Mouse (Mus musculus) frontal cortex, adult (tissue): ENCODE measurements around the gene Cachd1.

ENCODE experiments used
- ATAC-seq: cut with Nextera tagmentation; 2 replicates; pipeline ENCODE4 v1.9.2; 2017; ENCODE audit warnings: mild to moderate bottlenecking, moderate library complexity, mixed read lengths; ENCODE audit not compliant: low TSS enrichment

Cachd1 gene

GRCm38 (mm10) chr4:100990996-100991395 lies 214.5 kb downstream of the Cachd1 start:
- ATAC-seq: no peak

- ATAC-seq: no peak
These were observed 215.6 kb downstream of the Cachd1 start for GRCm38 (mm10) chr4:100992086-100992485.

DNA sequence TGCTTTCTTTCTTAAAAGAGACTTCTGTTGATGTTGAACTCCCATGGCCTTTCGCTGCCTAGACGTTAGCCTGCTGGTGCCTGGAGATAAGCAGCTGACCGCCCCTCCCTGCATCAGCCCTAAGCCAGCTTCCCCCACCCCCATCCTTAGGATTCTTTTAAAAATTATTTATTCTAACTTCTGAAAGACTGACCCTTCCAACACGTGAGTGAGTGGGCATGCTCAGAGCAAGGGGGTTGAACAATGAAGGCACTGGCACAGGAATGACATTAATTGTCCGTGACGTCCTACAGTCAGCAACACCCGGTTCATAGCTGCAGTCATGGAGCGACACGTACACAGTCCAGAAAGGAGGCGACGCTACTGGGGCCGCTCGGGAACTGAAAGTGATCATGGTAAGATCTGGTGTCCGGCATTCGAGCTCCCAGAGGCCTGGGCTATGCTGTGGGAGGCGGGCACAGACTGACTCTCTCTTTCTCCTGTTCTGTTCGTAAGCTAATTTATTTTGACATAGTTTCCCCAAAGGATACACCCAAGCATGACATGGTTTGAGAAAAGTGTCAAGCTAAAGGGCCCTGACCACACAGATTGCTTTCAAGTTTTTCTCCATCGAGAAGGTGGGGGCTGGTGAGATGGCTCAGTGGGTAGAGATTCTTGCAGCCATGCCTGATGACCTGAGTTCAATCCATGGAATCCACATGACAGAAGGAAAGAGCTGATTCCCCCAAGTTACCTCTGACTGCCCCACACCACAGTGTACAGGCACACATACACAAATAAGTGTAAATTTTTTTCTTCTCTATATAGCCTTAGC lies 218.2 kb downstream of the Cachd1 start:
- ATAC-seq: no peak

- ATAC-seq: no peak
These were observed 219.1 kb downstream of the Cachd1 start for GRCm38 (mm10) chr4:100995617-100996016.

GRCm38 (mm10) chr4:100996060-100996651 lies 219.7 kb downstream of the Cachd1 start:
- ATAC-seq: no peak

DNA sequence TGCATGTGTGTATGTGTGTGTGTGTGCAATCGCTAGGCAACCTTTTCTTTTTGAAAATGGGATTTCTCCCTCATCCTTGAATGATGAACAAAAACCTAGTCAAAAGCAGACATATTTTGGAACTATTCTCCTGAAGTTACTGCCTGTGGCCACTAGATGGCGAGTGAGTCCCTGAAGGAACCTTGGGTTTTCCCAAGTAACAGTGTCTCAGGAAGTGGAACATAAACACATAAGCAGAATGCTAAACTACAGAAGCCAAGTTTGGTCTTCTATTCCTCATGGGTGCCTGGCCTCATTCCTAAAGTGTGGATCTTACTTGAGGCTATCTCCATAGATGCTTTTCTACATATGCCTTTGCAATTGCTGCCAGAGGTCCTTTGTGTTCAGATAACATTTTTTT lies 221.7 kb downstream of the Cachd1 start:
- ATAC-seq: peak; percentile 80

DNA sequence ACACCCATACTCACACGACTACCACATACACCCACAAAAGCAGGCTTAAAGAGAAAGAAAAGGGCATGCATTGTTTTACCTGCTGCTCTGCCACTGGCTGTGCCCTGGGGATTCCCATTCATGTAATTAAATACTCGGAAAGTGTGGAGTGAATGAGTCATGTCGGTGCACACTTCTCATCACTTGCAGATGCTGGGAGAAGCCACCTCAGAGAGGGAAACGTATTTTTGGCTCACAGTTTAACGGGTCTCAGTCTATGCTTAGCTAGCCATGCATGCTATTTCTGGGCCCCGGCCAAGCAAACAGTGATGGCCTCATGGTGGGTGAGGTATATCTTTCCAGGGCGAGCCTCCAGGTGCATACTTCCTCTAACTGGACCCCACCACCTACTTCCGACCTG lies 222.4 kb downstream of the Cachd1 start:
- ATAC-seq: no peak

- ATAC-seq: no peak
These were observed 224.1 kb downstream of the Cachd1 start for GRCm38 (mm10) chr4:101000622-101001021.

DNA sequence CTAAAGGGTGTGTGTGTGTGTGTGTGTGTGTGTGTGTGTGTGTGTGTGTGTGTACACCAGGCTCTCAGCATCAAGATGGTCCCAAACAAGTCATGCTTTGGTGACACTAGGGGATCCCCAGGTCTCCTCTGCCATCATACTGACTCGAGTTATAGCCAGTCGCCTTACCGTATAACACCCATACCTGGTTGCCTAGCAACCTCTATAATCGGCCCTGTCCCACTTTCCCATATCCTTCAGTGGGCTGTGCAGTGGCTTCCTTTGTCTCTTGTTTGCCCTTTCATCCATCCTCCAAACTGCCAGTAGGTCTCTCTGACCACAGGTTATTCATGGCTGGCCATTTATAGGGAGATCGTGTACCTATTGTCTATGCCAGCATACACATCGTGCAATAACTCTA lies 224.6 kb downstream of the Cachd1 start:
- ATAC-seq: no peak

- no peak for ATAC-seq
These were observed 226.5 kb downstream of the Cachd1 start for GRCm38 (mm10) chr4:101002961-101003360.

DNA sequence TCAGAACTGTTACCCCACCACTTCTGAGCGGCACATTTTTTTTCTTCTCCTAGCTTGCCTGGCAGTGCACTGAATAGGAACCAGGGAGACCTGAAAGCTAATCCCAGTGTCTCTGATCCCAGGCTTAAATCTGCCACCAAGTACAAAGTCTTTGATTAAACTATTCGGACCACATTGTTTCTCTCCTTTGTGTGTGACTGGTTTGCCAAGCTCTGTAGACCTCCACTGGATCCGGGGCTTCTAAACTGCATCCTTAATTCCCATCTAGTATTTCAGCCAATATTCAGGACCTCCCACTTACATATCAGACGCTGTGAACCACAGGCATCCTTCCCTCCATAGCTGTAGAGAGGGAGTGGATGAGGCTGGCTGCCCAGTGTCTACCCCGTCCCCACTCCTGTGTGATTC lies 231.9 kb downstream of the Cachd1 start:
- no peak for ATAC-seq

- no peak for ATAC-seq
These were observed 232.6 kb downstream of the Cachd1 start for GRCm38 (mm10) chr4:101009092-101009491.

DNA sequence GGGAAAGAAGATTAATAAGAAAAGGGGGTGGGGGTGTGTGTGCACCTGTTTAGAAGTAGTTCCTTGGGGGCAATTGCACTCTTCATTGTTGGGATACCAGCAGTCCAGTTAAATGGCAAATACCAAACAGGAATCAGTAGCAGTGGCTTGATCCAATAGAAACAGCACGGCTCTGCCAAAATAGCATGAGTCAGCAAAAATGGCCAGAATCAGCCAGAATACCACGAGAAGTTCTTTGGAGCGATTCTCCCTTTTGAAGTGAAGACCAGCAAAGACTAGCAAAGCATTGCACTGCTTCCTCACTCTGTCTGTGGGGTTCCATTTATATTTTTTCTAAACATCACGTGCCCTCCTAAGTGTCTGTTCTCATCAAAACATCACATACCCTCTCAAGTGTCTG lies 241.3 kb downstream of the Cachd1 start:
- no peak for ATAC-seq

DNA sequence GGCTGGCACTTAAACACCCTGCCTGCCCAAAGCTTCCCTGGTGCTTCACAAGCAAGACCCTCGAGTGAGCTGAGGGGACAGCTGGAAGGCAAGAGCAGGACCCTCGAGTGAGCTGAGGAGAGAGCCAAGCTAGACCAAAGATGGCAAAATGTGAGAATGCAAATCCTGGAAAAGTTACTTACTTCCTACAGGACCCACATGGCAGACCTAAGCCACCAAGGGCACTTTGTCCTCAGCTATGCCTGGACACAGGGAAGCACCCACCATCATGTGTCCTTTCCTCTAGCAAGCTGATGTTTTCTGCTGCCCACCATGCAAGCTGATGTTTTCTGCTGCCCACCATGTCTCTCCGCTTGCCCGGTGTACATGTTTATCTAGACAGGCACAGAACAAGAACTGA lies 244.1 kb downstream of the Cachd1 start, which contains the start of gene Gm10577:
TSS of gene Gm10577 (minus strand) at position 101 of the 400 bp plus-strand sequence.
- ATAC-seq: no peak

DNA sequence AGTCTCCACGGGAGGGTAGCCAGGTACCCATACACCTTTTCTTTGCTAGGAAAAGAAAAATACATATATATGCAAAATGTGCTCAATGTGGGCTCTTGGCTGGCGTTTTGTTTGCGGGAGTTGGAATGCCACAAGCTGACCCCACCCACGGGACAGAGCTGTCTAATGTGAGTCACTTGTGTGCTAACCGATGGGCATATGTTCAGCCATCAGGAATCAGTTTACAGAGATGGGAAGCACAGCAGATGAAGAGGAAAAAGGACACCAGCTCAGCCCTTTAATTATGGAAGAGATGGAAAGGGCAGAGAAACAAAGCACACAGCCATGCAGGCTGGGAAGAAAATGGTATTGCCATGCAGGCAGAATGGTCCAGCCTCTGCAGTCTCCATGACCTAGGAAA lies 250.1 kb downstream of the Cachd1 start:
- ATAC-seq: peak; percentile 25; the same call in 1 of the 2 replicates

DNA sequence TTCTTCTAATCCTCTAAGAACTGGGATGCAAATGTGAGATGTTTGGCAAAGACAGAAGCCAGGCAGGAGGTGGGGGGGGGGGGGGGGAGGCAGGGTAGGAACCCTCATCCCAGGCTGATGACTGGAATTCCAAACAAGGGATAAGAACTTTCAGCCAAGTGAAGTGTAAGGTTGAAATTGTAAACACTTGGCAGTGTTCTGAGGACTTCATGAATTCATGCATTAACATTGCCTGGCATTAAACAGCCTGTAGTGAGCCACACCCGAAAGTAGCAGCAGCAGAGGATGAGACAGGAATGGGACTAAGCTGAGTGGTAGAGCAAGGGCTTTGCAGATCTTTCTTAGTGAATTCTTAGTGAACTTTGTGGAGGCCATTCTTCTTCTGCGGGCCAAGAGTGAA lies 250.5 kb downstream of the Cachd1 start:
- peak; percentile 97 for ATAC-seq

GRCm38 (mm10) chr4:101027852-101028411 lies 251.5 kb downstream of the Cachd1 start:
- no peak for ATAC-seq

DNA sequence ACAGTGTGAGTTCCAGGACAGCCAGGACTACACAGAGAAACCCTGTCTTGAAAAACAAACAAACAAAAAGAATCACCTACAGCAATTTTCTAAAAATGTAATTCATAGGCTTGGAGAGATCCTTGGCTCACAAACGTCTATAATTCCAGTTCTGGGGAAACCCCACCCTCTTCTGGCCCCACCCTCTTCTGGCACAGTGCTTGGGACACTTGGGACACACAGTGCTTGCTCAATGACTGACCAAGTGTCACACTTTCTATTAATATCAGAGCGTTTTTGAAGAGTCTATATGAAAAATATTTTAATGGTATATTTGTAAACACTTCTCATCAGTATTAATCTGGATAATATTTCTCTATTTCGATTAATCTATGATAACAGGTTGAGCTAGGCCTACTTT lies 256.6 kb downstream of the Cachd1 start:
- no peak for ATAC-seq

DNA sequence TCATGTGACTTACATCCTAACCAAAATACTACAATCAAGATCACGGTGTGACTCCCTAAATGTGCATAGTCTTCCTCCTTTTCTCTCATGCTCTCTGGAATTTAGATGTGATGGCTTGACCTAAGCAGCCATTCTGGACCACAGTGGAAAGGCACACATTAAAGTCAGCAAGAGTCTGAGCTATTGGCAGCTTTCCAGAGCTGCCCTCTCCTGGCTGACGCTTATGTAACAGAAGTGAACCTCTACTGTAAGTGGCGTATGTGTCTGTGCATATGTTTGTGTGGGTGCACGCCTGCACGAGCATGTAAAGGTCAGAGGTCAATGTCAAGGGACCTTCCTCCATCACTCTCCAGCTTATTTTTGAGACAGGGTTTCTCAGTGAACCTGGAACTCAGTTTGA lies 258.7 kb downstream of the Cachd1 start:
- ATAC-seq: no peak

DNA sequence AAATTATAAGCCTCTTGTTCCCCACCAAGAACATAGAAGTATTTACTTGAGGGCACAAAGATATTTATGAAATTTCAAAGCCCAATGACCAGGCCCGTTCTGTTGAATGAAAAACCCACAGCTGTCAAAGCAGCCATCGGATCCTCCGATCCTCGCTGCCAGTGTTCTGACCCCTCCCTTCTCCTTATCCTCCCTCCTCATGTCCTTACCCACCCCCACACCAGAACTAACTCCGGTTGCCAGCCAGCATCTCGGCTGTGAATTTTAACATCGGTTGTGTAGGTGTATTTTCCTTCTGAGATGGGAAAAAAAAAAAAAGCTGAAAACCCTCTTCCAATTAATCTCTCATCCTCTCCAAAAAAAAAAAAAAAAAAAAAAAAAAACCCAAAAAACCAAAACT lies 260.7 kb downstream of the Cachd1 start:
- peak; percentile 78 for ATAC-seq

DNA sequence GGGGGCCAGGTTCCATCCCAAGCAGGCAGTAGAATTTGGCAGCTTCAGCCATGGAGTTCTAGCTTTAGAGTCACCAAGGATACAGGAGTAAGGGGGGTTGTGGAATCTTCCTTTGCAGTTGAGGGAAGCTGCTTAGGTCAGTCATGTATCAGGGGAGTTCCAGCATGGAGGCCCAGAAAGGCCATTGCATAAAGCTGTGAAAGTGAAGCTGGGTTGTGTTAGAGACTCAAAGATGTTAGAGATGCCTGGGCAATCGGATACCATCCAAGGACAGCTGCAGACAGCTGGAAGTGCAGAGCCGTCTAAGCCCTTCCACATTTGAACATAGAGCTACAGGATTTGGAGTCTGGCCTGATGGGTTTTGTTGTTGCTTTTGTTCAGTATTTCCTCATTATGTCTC lies 267.2 kb downstream of the Cachd1 start:
- no peak for ATAC-seq

GRCm38 (mm10) chr4:101044149-101044548 lies 267.7 kb downstream of the Cachd1 start:
- no peak for ATAC-seq

- ATAC-seq: no peak
These were observed 270.1 kb downstream of the Cachd1 start for GRCm38 (mm10) chr4:101046576-101046975.
